Mouse (Mus musculus): ENCODE results near the gene Clip4.

The Clip4 gene

DNA sequence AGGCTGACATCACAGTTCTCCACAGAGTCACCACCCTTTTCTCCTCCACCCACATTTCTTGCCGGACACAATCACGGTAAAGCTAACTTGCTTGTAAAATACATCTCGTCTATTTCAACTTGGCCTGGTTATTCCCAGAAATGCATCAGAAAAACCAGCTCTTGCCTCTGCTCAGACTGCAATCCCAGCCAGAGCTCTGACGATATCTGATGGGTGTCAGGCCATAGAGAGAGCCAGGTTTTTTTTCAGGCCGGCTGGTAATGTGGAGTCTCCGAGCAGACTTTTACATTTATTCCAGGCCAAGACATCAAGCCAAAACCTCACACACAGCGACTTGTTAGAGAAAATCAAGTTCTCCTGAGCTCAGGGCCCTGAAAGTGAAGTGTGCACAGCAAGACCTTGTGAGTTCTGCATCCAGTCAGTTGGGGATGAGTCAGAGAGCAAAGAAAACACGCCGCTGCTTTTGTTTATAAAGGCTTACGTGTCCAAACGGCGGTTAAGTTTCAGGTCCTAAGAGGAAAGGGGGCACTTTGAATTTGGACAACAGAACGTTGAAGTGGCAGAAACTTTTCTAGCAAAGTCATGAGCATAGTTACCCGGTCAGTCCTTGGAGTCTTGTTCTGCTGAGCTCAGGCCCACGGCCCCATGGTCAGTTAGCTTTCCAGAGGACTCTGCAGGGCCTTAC lies 27.4 kb downstream of the Clip4 start:
- DNase-seq, result peak in 1 of 2 experiments; percentile 11

DNA sequence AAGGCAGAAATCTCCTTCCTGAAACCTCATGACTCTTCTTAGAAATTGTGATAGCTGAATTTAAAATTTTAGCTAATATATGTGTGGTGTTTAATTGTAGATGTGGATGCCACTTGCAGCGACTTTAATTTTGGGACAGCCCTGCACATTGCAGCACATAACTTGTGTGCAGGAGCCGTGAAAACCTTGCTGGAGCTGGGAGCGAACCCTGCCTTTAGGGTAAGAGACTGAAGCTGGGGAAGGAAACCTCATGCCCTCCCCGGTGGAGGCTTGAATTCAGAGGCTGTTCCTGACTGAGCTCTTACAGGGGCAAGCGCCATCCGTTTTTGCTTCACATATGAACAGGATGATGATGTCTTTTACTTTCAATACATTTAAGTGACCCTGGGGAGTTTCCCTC lies 35.2 kb downstream of the Clip4 start:
- DNase-seq, result no peak

GRCm38 (mm10) chr17:71803876-71804275 lies 35.6 kb downstream of the Clip4 start:
- no peak for DNase-seq

DNA sequence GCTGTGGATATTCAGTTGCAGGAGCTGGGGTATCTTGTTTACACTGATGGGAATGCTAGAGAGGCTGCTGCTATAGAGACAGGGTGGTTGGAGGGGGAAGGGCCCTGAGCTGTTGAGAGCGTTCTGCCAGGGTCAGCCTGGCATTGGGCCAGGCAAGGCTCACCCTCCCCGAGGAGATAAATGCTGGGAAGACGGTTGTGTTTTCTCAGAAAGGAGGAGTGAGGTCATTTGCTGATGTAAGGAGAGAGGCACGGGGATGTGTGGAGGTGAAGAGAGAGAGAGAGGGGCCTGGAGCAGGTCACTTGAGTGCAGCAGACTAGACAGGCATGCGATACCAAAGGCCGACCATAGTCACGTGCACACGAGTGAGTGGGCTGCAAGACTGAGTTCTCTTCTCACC lies 42.8 kb downstream of the Clip4 start:
- peak in 1 of 2 experiments; percentile 49 for DNase-seq

GRCm38 (mm10) chr17:71816136-71816864 lies 48.0 kb downstream of the Clip4 start:
- no peak for DNase-seq

DNA sequence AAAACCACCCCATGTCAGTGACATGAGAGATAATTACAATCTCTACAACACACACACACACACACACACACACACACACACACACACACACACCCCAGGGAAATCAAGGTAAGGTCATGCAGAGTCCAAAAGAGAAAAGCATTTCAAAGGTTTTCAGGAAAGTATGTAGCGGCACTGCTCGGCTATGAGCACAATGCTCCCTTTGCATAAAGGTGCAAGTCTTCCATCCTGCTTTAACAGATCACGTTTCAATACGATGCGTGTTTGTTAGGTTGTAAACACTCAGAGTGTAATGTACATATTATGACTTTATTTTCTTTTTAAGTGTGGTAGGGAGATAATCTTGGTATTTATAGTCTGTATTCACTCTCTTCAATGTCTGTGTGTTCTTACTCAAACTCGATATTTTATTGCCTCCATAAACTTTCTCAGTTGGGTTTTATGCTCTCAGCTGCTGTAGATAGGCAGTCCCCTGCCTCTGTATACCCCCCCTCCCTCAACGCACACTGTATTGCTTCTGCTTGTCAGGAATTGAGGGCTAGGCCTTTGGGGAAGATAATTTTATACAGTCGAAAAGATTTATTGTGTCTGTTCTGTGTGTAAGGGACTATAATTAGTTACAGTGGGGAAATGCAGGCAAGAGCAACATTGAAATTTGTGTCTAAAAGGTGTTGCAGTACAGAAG lies 55.5 kb downstream of the Clip4 start:
- DNase-seq, result no peak

DNA sequence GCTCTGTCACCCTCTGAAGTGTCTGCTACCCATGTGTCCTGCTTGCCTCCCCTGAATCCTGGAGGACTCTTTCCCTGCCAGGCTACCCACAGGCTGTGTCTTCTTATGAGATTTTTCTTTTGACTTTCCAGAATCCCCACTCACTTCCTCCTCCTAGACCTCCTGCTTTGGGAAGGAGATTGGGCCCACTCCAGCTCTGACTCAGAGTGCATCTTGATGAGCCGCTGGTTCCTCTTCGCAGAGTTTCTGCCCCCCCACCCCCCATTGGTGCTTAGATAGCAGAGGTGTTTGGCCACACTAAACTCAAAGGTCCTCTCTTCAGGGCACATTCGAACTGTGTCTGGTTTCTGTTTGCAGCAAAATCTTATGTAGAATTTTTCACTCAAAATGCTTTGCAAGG lies 58.3 kb downstream of the Clip4 start:
- no peak for DNase-seq

DNA sequence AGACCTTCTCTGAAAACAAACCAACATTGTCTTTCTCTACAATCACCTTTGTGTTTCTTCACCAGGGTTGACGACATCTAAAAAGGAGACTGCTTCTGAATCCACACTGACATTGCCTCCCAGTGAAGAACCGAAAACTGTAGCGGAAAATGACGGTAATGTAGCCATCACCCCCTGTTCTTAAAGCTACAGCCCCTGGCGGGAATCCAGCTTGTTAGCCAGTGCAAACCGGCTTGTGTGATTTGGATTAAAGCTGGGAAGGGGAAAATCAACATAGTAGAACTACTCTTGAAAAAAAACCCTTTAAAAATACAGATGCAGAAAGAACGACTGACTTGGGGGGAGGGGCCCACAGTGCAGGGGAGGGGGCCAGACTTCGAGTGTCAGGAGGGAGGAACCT lies 59.4 kb downstream of the Clip4 start:
- no peak for DNase-seq

GRCm38 (mm10) chr17:71828647-71829414 lies 60.6 kb downstream of the Clip4 start:
- DNase-seq, result no peak

- DNase-seq, result no peak
These were observed 63.7 kb downstream of the Clip4 start for GRCm38 (mm10) chr17:71831960-71832359.

DNA sequence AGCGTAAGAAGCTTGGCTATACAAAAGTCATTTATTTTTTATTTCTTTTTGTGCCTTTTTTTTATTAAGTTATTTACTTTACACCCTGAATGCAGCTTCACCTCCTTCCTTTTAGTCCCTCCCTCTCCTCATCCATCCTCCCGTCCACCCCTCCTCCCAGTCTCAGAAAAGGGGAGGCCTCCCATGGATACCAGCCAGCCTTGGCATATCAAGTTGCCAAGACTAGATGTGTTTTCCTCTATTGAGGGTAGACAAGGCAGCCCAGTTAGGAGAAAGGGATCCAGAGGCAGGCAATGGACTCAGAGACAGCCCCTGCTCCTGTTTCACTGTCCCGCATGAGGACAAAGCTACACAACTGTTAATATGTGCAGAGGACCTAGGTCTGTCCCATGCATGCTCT lies 93.9 kb downstream of the Clip4 start:
- DNase-seq, result no peak

GRCm38 (mm10) chr17:71862895-71863294 lies 94.6 kb downstream of the Clip4 start:
- no peak for DNase-seq

DNA sequence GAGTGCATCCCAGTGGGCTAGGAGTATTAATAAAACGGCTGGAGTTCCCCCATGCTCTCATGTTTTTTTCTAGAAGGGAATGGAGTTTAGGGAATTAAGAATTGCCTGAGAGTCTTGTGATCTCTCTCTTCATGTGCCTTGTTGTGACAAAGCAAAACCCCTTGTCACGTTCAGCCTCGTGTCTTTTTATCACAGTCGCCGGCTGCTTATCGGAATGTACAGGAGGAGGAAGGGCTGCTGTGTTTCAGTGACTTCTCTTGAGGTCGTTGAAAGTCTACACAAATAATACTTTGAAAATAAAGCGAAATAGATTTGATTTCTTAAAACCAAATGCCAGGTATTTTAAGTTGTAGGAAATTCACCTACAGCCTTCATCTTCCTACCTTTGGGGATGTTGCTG lies 95.8 kb downstream of the Clip4 start:
- no peak for DNase-seq

- DNase-seq, result no peak
These were observed 97.2 kb downstream of the Clip4 start for GRCm38 (mm10) chr17:71865437-71865836.

- no peak for DNase-seq
These were observed 99.6 kb downstream of the Clip4 start for GRCm38 (mm10) chr17:71867892-71868291.

DNA sequence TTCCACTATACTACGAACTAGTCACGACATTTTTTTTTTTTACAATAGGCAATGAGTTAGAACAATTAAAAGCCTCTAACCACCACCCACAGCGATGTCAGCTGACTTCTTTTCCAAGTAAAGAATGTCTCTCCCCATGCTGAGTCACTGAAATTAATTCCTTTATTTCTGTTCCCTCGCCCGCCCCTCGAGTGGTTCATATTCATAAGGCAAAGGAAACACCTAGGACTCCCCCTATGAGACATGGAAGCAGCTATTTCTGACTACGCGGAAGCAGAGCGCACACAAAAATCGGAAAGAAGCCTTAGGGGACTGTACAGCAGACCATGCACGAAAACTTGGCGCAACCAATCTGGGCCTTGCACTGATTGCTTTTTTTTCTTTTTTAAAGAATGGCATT lies 100.6 kb downstream of the Clip4 start:
- DNase-seq, result no peak

DNA sequence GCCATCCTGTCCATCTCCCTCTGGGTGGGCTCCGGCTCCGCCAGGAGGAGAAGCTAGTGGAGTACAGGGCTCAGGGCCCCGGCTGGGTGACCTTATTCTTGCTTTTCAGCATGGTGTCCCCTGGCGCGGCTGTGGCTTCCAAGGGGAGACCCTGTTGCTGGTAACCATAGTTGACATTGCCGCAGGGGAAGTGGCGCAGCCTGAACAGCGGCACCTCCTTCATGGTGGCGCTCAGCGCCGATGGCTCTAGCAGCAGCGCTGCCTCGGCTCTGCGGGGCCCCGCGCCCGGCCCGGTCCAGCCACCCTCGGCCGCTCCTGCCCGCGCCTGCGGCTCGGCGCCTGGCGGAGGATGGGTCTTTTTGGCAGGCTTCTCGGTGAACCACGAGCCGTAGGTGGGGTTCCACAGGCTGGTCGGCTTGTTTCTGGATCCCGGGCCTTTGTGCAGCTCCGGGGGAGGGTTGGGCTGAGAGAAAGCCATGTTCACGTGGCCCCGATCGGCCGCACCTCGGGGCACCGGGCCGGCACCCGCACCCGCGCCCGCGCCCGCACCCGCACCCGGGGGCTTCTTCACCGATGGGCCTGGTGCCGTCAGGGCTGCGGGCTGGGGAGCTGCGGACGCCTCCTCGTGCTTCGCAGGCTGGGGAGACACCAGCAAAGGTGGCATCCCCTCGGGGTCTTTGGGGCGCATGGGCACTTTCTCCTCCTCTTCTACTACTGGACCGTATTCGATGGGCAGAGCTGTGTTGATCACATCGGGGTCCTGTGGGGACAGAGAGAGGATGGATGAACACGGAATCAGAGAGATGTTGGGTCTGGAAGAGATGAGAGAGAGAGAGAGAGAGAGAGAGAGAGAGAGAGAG lies 101.3 kb downstream of the Clip4 start:
- peak; percentile 26 to 41 for DNase-seq

DNA sequence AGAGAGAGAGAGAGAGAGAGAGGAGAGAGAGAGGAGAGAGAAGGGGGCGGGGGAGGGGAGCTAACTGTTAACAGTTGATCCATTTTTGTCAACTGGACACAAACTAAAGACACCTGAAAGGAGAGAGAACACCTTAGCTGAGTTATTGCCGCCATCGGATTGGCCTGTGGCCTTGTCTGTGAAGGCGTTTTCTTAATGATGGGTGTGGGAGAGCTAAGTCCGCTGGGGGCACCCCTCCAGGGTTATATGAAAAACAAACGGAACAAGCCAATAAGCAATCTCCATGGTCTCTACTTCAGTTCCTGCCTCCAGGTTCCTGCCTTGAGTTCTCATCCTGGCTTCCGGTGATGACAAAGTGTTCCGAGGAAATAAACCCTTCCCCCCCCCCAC lies 102.0 kb downstream of the Clip4 start:
- DNase-seq, result no peak

GRCm38 (mm10) chr17:71870641-71871040 lies 102.4 kb downstream of the Clip4 start:
- DNase-seq, result no peak

DNA sequence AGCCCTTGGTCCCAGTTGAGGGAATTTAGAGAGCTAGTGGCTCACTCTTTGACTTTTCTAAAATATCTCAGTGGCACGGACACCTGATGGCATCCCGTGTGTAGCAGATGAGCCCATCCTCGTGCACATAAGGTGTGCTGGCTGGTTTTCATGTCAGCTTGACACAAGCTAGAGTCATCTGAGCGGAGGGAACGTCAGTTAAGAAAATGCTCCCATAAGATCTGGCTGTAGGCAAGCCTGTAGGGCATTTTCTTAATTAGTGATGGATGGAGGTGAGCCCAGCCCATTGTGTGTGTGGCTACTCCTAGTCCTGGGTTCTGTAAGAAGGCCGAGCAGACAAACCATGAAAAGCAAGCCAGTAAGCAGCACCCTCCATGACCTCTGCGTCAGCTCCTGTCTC lies 103.7 kb downstream of the Clip4 start:
- no peak for DNase-seq

DNA sequence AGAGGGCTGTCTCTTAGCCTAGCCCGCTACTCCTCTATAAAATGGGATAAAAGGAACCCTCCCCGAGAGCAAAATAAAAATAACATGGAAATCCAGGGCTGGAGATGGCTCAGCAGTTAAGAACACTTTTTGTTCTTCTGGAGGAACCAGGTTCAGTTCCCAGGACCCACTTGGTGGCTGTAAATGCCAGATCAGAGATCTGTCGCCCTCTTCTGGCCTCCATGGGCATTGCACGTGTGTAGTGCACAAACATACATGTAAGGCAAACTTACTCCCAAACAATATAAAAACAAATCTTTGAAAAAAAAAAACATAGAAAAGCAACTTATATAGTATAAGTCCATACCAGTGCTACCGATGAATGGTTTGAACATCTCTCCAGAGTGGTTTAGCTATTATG lies 104.7 kb downstream of the Clip4 start:
- DNase-seq, result peak in 1 of 2 experiments; percentile 27

DNA sequence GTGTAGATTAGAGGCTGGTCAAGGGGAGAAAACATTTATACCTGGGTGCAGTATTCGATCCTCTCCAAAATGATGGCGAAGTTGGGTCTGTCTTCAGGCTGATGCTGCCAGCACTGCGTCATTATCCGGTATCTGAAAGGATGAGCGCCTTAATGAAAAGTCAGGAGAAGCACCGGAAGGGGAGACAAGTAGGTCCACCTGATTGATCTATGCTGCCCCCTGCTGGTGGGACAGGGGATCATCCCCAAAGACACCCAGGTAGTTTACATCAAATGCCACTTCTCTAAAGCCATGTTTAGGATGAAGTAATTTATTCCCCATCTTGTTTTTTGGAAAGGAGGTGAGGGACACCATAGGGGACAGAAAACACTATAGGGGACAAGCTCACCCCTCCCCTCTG lies 105.8 kb downstream of the Clip4 start:
- DNase-seq, result peak; percentile 43 to 58

Data from lung, postnatal 4 days (tissue).